Mouse (Mus musculus) CH12F3 (cell line): ENCODE measurements around the gene Rpl18.

Experiments used
- in situ Hi-C: fragments of 300-500 bp; cut with MboI; formaldehyde crosslinking; loops from 2 replicates; pipeline ENCODE4 v1.14.3; 2020; ENCODE audit warnings: low sequenced_read_pairs

Rpl18 gene

DNA sequence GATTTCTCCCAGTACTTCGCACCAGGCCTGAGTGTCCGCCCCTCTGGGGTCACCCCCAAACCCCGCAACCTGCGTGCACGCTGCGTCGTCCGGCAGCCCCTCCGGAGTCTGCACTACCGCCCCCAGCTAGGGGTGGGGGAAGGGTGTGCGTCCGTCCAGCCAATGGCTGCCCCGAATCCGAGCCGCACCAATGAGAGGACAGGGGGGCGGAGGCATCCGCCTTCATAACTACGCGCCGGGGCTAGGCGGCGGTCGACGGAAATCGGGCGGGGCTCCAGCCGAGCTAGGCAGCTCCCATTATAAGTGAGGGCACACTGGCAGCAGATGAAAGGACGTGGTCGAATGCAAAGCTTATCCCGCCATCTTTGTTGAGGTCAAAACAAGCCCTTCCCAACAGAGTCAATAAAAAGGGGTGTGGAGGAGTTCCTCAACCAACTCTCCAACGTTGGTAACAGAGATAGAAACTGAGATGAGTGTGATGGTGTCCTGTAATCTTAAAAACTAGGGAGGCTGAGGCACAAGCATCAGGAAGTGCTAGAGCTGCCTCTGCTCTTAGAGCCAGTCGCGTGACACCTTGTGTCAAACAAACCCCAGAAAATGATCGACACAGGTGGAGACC lies at the start of gene Rpl18:
Gene Rpl18, plus strand, starts transcription at position 368 of the 619 bp plus-strand sequence.
- in situ Hi-C loops = no loop called here

DNA sequence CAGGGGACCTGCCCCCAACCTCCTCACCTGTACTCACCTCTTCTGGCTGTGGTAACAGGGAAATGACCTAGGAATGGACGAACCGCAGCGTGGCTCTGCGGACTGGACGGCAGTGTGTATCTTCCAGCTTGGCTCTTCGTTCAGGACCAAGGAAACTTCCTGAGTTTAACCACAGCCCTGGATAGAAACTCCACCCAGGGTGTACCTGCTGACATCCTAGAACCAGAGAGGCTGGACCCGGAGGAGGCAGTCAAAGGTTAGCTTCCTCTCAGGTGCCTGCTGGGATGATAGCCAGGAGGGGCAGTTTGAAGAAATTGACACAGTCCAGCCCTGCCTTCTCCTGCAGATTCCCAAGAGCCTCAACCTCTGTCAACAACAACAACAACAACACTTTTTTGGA lies 49.1 kb upstream of the Rpl18 start, which contains the start of gene Fut2:
Gene Fut2, minus strand, starts transcription at position 234 of the 400 bp plus-strand sequence.
- in situ Hi-C loops = no loop called here

DNA sequence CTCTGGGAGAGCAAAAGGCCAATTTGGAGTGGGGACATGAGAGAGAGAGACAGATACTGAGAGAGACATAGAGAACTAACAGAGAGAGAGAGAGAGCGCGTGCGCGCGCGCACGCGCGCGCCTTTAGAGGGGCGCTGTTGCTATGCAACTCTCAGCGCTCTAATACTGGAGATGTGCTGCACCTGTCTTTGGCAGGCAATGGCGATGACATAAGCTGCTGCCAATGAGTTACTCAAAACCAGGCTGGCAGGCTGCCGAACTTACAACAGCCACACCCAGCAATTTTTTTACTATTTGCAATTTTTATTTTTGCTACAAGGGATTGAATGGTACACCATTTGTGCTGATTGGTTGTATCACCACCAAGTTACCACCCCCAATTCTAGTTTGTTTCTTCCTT lies 47.5 kb upstream of the Rpl18 start:
- in situ Hi-C loops = no loop called here

DNA sequence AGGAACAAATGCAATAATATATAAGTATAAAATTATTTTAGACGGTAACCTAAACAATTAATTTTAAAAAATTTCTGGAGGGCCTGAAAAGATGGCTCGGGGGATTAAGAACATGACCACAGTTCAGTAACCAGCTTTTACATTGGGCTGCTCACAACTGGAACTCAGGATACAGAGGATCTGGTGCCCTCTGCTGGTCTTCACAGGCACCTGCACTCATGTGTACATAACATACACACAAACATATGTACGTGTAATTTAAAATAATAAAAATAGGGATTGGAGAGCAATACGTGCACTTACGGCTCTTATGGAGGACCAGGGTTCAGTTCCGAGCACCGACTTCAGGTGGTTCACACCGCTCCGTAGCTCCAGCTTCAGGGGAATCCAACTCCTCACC lies 46.3 kb upstream of the Rpl18 start:
- in situ Hi-C loops = no loop called here

DNA sequence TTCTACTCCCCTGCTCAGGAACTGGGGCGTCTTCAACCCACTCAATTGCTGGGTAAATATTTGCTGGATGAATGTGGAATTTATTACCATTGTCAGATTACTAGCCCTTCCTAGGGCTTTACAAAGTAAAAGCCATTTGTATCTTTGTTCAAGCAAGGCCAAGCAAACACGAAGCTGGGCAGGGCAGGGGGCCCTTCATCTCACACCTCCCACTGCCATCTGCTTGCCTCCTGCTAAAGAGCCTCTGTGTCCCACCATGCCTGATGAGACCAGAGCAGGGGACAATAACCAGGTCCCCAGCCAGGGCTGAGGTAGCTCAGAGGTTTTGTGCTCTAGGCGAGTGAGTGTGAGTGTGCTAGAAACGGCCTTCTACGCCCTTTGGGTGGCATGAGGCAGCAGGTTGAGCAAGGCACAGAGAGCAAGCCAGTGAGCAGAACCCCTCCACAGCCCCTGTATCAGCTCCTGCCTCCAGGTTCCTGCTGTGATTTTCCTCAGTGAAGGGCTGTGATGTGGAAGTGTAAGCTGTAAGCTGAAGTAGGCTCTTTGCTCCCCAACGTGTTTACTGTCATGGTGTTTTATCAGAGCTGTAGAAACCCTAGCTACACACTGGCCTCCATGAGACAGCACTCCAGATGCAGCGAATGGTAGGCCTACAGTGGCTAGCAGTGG lies 37.5 kb upstream of the Rpl18 start:
- in situ Hi-C loops = no loop called here

DNA sequence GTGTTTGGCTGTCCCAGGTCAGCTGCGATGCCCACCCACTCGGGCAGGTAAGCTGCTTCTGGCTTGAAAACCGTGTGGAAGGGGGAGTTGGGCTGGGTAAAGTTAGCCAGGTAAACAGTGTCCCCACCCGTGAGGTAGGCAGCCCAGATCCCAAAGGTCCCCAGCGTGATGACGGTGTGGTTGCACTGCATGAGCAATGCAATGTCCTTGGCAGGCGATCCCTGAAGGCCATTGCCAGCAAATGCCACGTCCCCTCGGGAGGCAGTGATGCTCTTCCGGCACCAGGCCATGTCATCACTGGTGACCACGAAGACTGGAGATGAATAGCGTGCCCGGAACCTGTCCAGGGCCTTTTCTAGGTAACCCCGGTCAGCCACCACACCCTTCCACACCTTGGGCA lies 36.7 kb upstream of the Rpl18 start:
- in situ Hi-C loops = no loop called here

DNA sequence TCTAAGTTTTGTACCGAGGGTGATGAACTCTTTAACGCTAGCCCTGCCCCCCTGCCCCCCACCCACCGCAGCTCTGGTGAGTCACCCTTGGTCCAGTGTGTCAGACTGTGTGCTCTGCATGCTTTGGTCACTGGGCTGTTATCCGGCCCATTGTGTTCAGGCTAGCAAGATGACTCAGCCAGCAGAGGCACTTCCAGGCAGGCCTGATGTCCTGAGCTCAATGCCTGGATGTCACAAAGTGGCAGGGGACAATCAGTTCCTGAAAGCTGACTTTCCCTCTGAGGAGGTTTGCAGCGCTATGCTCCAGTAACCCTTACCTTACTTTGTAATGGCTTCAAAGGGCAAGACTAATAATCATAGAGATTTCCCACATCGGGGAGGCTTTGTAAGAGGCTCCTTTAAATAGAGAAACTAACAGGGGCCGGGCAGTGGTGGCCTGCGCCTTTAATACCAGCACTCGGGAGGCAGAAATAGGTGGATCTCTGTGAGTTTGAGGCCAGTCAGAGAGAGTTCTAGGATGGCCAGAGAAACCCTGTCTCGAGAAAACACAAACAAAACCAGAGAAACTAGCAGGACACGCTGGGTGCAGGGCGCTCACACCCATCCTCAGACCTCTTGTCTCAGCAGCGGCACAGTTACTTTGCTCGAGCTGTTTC lies 35.2 kb upstream of the Rpl18 start:
- in situ Hi-C loops = loop anchor here (10.0 kb wide), 1 partner anchor 85 kb away; no protein-coding TSS in a partner anchor

DNA sequence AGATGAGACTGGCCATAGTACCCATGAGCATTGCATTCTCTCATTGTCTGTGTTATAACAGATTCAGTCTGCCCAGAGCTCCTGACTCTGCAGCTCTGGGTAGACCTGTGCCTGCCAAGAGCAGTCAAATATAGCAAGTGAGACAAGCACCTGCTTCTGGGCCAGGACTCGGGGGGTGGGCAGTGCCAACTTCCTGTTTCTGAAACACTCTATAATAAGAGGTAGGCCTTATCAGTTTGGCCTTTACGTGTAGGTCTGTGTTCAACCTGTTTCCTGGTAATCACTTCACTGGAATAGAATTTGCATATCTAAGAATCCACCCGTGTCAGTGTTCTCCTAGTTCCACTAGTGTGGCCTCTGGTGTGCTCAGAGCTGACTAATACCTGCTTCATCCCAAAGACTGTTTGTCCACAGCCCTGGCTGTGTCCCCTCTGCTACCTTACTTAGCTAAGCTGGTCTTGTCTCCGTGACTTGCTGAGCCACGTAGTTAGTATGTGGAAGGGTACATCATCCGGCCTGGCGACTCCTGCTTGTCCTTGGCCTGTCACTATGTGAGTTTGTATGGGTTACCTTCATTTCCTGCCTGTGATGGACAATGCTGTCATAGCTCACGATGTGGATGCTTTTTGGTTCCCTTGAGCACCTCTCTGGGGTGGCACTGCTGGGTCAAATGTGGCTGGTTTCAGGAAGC lies 34.1 kb upstream of the Rpl18 start:
- in situ Hi-C loops = loop anchor here (10.0 kb wide), 1 partner anchor 86 kb away; no protein-coding TSS in a partner anchor

DNA sequence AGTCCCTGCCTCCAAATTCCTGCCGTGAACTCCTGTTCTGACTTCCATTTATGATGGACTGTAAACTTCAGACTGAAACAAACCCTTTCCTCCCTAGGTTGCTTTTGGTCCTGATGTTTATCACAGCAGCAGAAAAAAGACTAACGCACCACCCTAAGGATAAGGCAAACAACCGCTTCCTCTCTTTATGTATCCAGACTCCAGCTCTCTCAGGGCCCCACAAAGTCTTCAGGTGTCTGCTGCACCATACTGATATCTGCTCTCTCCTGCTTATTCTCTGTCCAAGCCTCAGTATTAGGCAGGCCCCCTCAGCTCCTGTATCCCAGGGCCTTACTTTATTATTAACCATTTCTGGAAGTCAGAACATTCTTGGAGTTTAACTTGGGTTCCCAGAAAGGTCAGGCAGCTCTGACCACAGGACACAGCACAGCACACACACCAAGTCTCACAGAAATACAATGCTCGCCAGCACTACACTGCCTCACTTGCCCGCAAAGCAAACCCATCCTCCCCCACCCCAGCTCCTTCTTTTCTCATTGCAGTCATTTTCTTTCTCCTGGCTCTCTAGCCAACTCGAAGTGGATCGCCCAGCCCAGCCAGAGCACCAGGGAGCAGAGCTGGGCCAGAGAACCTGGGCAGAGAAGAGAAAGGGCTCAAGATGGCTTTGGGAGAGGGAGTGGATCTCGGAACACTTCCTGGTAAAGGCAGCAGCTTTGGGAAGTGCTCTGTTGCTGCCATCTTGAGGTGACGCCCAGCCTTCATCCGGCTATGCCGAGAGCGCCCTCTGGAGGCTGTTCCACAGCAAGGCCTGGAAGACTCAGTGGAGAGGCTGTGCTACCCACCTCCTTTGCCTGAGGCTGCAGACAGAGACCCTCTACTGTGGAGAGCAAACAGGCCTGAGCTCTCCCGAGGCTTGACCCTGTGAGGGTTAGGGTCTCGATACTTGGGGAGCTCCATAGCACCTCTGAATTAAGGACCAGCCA lies 32.8 kb upstream of the Rpl18 start:
- in situ Hi-C loops = loop anchor here (10.0 kb wide), 1 partner anchor 88 kb away; no protein-coding TSS in a partner anchor

DNA sequence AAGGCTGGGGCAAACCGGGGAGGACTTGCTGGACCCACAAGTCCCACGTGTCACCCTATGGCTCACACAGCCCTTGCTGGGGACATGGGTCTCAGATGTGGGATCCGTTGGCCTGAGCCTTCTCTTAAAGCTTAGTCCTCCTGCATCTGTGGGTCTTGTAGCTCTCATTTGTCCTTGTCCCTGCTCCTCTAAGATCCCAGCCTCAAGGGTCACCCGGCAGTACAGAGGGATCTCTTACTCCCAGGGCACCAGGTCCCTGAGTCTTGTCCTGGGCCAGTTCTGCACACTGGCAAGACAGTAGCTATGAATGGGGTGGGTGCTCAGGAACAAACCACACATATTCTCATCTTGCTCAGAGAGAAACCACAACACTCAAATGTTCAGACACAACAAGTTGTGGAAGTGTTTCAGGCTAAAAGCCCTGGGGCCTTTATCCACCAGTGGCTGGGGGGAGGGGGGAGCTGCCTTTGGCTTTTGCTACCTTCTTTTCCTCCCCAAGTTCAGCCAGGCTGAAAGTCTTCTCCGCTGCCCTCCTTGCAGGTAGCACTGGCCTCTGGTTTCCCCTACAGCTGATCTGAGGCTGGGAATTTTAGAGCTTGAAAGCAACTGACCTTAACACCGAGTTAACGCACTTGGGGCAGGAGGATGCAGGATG lies 31.7 kb upstream of the Rpl18 start, which contains the start of gene Ntn5:
Gene Ntn5, plus strand, starts transcription at position 627 of the 655 bp plus-strand sequence.
- in situ Hi-C loops = loop anchor here (10.0 kb wide), 1 partner anchor 89 kb away; no protein-coding TSS in a partner anchor

DNA sequence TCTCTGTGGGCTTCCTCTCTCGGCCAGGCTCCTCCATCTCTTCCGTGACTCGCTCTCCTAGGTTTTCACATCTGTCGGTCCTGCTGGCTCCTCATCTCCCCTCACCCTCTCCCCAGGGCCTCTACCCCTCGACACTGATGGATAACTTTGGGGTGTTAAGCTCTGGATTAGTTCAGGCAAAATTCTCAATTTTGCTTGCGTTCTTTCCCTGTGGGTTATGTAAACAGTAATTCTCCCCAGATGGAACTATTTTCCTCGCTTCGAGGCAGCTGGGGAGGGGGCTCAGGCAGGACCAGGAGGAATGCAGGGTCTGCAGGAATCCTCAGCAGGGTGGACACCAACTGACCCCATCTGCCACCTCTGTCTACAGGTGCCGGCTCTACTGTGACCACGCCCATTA lies 29.4 kb upstream of the Rpl18 start:
- in situ Hi-C loops = loop anchor here (10.0 kb wide), 1 partner anchor 91 kb away; no protein-coding TSS in a partner anchor

DNA sequence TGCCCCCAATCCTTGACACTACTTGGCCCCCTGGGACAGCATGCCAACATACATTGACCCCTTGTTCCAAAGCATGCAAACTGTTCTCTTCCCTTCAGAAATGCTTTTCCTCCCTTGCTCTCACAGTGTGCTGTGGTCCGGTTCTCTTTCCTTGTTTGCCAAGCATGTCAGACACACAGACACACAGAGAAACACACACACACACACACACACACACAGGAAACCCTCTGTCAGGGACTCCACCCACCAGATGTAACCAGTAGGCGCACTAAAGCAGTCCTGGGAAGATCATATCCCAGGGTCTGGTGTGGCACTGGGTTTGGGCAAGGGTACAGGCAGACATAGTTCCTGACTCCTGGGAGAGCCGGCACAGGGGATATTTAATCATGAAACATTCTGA lies 28.4 kb upstream of the Rpl18 start:
- in situ Hi-C loops = loop anchor here (10.0 kb wide), 1 partner anchor 92 kb away; no protein-coding TSS in a partner anchor

DNA sequence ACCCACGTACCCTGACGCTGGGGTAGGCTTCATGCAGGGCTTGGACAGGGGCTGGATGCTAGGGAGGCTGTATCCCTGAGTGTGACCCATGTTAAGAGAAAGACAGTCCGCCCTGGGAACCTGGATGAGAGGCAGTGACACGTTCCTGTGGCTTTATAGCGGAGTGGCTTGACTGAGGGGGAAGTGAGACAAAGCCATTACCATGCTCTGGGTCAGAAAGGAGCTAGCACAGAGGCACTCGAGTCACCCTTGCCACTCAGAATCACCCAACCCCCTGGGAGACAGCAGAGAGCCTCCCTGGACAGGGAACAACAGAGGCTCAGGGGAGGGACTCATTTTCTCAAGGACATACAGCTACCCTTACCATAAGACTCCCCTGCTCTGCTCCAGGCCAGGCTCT lies 26.2 kb upstream of the Rpl18 start:
- in situ Hi-C loops = loop anchor here (10.0 kb wide), 1 partner anchor 94 kb away; no protein-coding TSS in a partner anchor

DNA sequence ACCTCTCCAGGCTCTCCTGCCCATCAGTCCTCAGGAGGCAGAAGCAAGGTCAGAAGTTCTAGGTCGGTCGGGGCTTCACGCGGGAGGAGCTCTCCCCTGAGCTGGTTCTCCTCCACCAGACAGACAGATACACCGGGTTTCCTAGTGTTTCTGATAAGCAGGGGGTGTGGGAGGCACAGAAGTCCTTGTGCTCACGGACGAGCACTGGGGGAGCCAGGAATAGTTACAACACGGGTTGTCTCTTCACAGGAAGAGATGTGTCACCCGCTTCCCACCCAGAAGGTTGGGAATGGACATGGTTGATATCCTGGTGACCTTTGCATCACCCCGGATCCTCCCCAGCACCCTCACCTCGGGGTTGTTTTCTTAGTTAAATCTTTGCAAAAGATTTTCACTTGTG lies 25.5 kb upstream of the Rpl18 start:
- in situ Hi-C loops = loop anchor here (10.0 kb wide), 1 partner anchor 95 kb away; no protein-coding TSS in a partner anchor

DNA sequence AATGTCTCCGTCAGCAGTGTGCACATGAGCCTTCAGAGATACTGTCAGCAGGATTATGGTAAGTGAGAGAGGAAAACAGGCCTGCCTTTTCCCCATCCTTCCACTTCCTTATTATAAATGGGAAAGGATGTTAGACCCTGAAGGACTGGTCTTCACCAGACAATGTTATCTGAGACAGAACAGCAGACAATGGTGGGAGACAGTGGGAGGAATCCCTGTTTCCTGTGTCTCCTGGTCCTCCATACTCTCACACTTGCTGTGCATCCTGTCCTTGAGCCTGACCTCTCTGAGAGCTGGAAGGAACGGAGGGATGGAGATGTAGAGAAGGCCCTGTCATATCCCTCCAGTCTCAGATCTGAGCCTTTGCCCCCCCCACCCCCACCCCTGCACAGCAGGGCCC lies 22.9 kb upstream of the Rpl18 start:
- in situ Hi-C loops = no loop called here

DNA sequence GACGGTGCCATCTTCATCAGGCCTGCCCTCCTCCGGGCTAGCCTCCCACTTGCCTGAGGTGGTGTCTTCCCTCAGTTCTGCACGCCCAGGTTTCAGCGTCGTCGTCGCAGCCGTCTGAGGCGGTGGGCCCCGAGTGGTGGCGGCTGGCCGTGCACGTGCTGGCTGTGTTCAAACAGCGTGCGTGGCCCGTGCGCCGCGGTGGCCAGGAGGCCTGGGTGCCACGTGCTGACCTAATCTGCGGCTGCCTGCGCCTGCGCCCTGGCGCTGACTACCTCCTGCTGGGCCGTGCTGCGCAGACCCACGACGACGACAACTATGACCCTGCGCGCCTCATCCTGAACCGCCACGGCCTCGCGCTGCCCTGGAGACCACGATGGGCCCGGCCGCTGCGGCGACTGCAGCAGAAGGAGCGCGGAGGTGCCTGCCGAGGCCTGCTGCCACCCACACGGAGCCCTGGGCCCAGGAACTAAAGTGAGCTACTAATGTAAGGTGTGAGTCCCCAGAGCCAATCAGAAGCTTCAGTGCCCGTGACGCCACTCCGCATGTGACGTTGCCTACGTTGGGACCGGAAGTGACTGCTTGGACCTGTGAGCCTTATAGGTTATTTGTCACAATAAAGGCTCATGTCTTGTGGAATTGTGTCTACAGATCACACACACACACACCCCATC lies 21.2 kb upstream of the Rpl18 start, which contains the start of gene Sec1:
Gene Sec1, minus strand, starts transcription at position 482 of the 671 bp plus-strand sequence.
- in situ Hi-C loops = no loop called here

DNA sequence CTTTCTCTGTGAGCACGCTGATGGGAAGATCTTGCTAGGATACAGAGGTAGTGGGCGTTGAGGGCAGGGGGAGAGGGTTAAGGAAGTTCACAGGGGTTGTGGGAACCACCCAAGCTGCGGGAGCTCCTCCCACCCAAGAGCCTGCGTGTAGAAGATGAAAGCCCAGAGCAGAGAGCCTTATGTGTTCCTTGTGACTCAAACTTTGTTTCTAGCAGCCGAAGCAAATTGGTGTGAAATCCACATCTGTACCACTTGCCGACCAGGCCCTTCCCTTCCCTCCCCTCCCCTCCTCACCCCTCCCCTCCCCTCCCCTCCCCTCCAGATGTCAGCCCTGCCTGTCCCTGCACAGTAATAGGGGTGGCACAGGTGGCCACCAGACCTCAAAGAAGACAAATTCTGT lies 20.2 kb upstream of the Rpl18 start:
- in situ Hi-C loops = no loop called here

DNA sequence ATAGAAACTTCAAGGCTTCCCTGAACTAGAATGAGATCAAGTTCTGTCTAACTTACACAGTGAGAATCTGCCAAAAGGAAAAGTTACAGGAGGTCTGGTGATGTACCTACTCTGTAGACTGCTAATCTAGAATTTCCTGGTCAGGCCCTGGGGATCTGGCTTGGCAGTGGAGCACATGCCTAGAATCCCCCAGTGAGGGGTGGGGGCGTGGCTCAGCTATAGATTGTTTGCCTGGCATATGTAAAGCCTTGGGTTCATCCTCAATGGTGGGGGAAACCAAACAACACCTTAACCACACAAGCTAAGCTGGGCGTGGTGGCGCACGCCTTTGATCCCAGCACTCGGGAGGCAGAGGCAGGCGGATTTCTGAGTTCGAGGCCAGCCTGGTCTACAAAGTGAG lies 17.4 kb upstream of the Rpl18 start:
- in situ Hi-C loops = no loop called here
